Mouse (Mus musculus): ENCODE results near the gene Plekhm1.

Gene Plekhm1

GRCm38 (mm10) chr11:103411981-103412949, at the start of gene Plekhm1:
Gene Plekhm1, minus strand, starts transcription at chr11:103412687.
- peak; percentile 98 for DNase-seq (ENCODE audit: low read depth, low spot score)

- peak; percentile 88 for DNase-seq (ENCODE audit: low read depth, low spot score)
Measured at GRCm38 (mm10) chr11:103451105-103451504, 38.6 kb upstream of the Plekhm1 start.

- DNase-seq (ENCODE audit: low read depth, low spot score) = peak; percentile 94
Measured at GRCm38 (mm10) chr11:103449721-103450120, 37.2 kb upstream of the Plekhm1 start.

GRCm38 (mm10) chr11:103443678-103444077, 31.2 kb upstream of the Plekhm1 start:
- peak; percentile 96 for DNase-seq (ENCODE audit: low read depth, low spot score)

GRCm38 (mm10) chr11:103436282-103436681, 23.8 kb upstream of the Plekhm1 start:
- DNase-seq (ENCODE audit: low read depth, low spot score) = no peak

GRCm38 (mm10) chr11:103425031-103425430, 12.5 kb upstream of the Plekhm1 start:
- DNase-seq (ENCODE audit: low read depth, low spot score) = peak; percentile 61

- DNase-seq (ENCODE audit: low read depth, low spot score) = no peak
Measured at GRCm38 (mm10) chr11:103419667-103420066, 7.2 kb upstream of the Plekhm1 start.

GRCm38 (mm10) chr11:103419226-103419625, 6.7 kb upstream of the Plekhm1 start:
- no peak for DNase-seq (ENCODE audit: low read depth, low spot score)

- peak; percentile 38 for DNase-seq (ENCODE audit: low read depth, low spot score)
Measured at GRCm38 (mm10) chr11:103413516-103413915, 1.0 kb upstream of the Plekhm1 start.

GRCm38 (mm10) chr11:103412950-103413423, 500 bp upstream of the Plekhm1 start:
- peak; percentile 88 for DNase-seq (ENCODE audit: low read depth, low spot score)

GRCm38 (mm10) chr11:103411301-103411700, 1.2 kb downstream of the Plekhm1 start:
- no peak for DNase-seq (ENCODE audit: low read depth, low spot score)

GRCm38 (mm10) chr11:103408880-103409279, 3.6 kb downstream of the Plekhm1 start:
- no peak for DNase-seq (ENCODE audit: low read depth, low spot score)

GRCm38 (mm10) chr11:103407136-103407535, 5.4 kb downstream of the Plekhm1 start:
- DNase-seq (ENCODE audit: low read depth, low spot score) = peak; percentile 96

GRCm38 (mm10) chr11:103406551-103406950, 5.9 kb downstream of the Plekhm1 start:
- DNase-seq (ENCODE audit: low read depth, low spot score) = peak; percentile 97

- no peak for DNase-seq (ENCODE audit: low read depth, low spot score)
Measured at GRCm38 (mm10) chr11:103405814-103406213, 6.7 kb downstream of the Plekhm1 start.

GRCm38 (mm10) chr11:103404618-103405017, 7.9 kb downstream of the Plekhm1 start:
- no peak for DNase-seq (ENCODE audit: low read depth, low spot score)

- peak; percentile 96 for DNase-seq (ENCODE audit: low read depth, low spot score)
Measured at GRCm38 (mm10) chr11:103403776-103404175, 8.7 kb downstream of the Plekhm1 start.

GRCm38 (mm10) chr11:103402738-103403137, 9.7 kb downstream of the Plekhm1 start:
- no peak for DNase-seq (ENCODE audit: low read depth, low spot score)

- peak; percentile 83 for DNase-seq (ENCODE audit: low read depth, low spot score)
Measured at GRCm38 (mm10) chr11:103402198-103402597, 10.3 kb downstream of the Plekhm1 start.

- DNase-seq (ENCODE audit: low read depth, low spot score) = no peak
Measured at GRCm38 (mm10) chr11:103399986-103400385, 12.5 kb downstream of the Plekhm1 start.

- DNase-seq (ENCODE audit: low read depth, low spot score) = no peak
Measured at GRCm38 (mm10) chr11:103399050-103399449, 13.4 kb downstream of the Plekhm1 start.

GRCm38 (mm10) chr11:103396682-103397081, 15.8 kb downstream of the Plekhm1 start:
- DNase-seq (ENCODE audit: low read depth, low spot score) = no peak

GRCm38 (mm10) chr11:103396236-103396635, 16.3 kb downstream of the Plekhm1 start:
- DNase-seq (ENCODE audit: low read depth, low spot score) = no peak

Measured in R1 (cell line).